Mouse (Mus musculus) lung, adult 2 months (tissue): ENCODE measurements at regions not wholly inside any gene's neighbourhood (a gene's known extent, or its start where the extent isn't known, plus 50 kb on each side); places are given as distances from the start of the nearest gene placed in this dataset.

Experiments
- CTCF ChIP-seq: fragments of 200-500 bp; IDR thresholded peaks from 2 replicates; pipeline ENCODE4 v1.5.1; 2011; ENCODE audit warnings: mild to moderate bottlenecking, low read length, control low read depth; ENCODE audit not compliant: insufficient read depth
- POLR2A ChIP-seq: fragments of 200-500 bp; IDR thresholded peaks from 2 replicates; pipeline ENCODE4 v1.6.1; 2011; ENCODE audit warnings: low read depth, mild to moderate bottlenecking, control low read depth, low read length, borderline replicate concordance; ENCODE audit errors: extremely low read depth

DNA sequence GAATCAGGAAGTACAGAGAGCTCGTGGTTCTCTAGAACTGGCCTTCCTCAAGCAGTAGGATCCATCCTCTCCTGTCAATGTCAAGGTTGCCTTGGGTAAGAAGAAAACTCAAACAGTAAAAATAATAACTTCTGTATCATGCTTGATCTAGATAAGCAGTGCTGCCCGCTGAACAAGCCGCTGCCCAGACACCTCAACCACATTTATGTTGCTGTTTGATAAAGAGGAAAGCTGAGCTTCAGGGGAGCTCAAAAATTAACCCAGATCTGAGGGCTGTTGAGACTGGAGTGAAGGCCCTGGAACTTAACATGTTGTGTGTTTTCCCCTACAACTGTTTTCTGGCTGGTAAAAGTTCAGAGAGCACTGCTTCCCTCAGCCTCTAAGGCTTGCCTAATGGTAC lies 389.1 kb downstream of the Insc start:
- TF ChIP-seq CTCF (no peak), POLR2A (no peak)
